Mouse (Mus musculus) brain, adult 2 months (tissue): ENCODE data around the gene Olfr631.
"Not testable (repeated sequence)": the region's sequence is repeated elsewhere in the genome, so short reads cannot be mapped to it uniquely, and the experiment has no call there.

Experiments
- DNase-seq: peaks from one replicate; pipeline ENCODE4 v3.0.0; 2011; ENCODE audit warnings: low read depth, low spot score

The Olfr631 gene

DNA sequence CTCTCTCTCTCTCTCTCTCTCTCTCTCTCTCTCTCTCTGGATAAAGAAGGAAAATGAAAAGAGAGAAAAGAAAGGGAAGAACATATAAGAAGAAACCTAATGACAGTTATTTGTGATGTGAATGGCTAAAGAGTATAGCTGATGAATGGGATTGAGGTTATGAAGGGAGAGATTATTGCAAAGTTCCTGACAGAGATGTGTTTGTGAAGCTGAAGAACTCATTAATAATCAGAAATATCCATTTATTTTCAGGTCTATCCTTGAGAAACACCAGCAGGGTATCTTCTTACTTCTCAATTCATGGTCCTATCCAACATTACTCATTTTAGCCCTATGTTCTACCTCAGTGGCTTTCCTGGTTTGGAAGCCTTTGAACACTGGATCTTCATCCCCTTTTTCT, at the start of gene Olfr631:
Olfr631 (plus strand) TSS at position 301 of the 400 bp plus-strand sequence.
- no peak for DNase-seq

GRCm38 (mm10) chr7:103886152-103886551, 42.5 kb upstream of the Olfr631 start, which contains the start of gene Olfr66:
Olfr66 (minus strand) TSS chr7:103886252.
- DNase-seq: no peak

GRCm38 (mm10) chr7:103894385-103894784, 34.2 kb upstream of the Olfr631 start, which contains the start of gene Olfr64:
Olfr64 (minus strand) TSS chr7:103894485.
- no peak for DNase-seq

GRCm38 (mm10) chr7:103903187-103903586, 25.4 kb upstream of the Olfr631 start, which contains the start of gene Olfr65:
Olfr65 (plus strand) TSS chr7:103903487.
- peak; percentile 10 for DNase-seq

DNA sequence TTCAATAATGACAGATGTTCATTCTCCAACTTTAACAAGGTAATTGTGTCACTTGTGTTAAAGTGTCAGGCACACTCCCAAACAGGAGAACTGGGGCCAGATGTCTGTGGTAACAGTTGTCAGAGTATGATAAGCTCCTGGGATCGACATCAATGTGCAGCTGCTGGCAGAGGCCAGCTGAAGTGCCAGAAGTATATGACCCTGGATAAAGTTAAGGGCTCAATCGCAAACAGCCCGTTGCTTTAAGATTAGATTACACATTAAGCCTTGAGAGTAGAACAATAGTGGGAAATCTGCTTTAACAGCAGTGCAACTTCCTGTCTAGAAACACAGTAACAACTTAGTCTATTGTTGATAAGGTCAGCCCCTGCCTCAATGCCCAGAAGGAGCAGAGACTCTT, 18.6 kb upstream of the Olfr631 start:
- no peak for DNase-seq

DNA sequence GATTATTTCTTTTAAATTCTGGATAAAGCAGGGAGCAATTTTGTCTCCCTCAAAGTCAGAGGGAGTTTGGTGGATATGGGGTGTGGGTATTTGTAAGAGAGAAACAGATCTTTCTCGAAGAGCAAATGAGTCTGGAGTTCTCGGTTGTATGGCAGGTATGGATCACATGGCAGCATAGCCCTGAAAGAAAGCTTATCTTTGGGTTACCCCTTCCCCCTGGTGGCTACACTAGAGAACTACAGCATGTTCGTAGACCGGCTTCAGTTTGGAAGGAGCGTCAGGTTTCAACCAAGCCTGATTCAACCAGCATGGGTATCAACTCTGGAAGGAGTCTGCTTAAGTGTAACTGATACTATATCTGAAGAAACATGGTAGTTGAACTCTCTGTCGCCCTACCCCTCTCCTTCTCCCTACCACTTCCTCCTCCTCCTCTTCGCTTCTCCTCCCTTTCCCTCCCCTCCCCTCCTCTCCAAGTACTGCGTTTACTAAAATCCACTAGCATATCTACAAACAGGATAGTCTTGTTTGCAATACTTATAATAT, 15.6 kb upstream of the Olfr631 start:
- DNase-seq: no peak

- no peak for DNase-seq
Observed at GRCm38 (mm10) chr7:103915338-103915737, 13.3 kb upstream of the Olfr631 start.

DNA sequence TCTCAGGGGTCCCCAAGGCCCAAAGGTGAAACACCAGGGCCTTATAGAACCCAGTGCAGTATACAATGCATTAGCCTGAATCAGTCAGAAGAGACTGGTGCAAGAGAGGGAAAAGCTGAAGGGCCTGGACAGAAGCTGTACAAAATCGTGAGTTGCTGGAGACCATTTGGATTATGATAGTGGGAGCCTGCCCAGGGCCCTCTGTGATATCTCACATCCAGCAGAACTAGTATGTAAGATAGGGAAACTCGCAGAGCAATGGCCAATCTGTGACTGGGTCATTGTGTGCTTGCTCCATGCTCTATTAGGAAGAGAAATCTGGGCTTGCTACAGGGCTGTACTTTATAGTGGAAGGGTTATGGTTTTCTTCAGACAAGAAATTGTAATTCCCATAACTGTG, 5.6 kb downstream of the Olfr631 start, which contains the start of gene Olfr632:
Olfr632 (plus strand) TSS at position 84 of the 400 bp plus-strand sequence.
- no peak for DNase-seq

DNA sequence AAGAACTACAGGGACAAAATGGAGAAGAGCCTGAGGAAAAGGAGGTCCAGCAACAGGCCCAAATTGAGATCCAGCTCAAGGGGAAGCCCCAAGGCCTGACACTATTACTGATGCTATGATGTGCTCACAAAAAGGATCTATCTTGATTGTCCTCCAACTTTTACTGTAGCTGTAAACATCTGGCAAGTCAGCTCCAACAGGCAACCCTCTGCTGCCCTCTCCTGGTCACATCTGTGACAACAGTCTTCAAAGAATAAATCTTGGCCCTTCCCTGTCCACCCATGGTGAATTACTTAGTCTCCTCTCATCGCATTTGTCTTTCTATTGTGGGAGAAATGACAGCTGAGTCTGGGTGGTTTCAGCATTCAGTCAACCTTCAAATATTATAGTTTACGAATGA, 14.1 kb downstream of the Olfr631 start:
- DNase-seq: peak; percentile 30

DNA sequence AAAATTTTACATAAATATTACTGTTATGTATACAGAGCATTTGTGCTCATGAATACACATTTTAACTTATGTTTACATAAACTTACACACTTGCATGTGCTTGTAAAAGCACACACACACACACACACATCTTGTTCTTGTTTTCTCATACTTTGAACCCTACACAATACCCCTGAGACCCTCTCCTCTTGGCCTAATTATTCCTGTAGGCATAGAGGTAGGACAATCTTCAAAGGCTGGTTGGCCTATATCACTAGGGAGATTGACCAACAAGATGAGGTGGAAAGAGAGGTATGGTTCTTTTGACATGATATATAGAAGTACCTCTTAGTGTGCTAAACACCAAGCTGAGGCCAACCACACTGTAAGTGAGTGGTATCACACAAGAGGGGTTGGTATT, 15.5 kb downstream of the Olfr631 start, which contains the start of gene Olfr633:
Olfr633 (plus strand) TSS at position 301 of the 400 bp plus-strand sequence.
- DNase-seq: no peak

GRCm38 (mm10) chr7:103966873-103967272, 38.2 kb downstream of the Olfr631 start:
- DNase-seq: not testable (repeated sequence)

DNA sequence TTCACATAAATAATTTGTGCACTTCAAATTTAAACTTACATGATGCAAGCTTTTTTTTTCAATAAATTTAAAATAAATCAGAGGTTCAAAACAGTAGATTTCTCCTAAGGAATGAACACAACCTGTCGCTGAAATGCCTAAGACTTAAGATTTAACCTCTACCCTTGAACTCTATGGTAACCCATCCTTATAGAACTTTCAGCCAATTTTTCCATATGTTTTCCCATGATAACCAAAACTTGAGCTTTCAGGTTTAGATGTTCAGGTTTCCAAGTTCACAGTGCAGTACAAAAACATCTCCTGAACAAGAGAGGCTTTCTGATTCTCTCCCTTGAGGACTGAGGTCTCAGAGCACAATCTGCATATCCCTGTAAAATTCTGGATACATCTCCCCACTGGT, 42.2 kb downstream of the Olfr631 start, which contains the start of gene Olfr635:
Olfr635 (plus strand) TSS at position 301 of the 400 bp plus-strand sequence.
- DNase-seq: no peak

DNA sequence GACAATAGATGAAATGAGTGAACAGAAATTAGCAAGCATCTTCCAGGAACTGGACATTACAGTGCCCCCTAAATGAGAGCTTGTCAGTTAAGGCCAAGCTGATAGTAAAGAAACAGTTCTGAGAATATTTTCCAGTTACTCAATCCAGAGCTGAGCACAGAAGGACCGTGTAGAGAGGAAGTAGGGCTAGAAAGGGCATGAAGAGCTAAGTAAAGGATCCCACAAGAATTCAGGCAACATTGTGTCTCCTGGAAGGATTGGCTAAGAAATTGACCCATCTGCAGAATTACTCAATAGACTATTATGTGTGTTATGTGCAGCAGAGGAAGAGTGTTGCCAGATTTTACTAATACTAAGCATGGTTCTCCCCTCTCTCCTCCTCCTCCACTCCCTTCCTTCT, 43.2 kb downstream of the Olfr631 start:
- no peak for DNase-seq
